Mouse (Mus musculus) thymus, postnatal 10 days (tissue): ENCODE measurements around the gene Tubgcp4.
A peak's percentile ranks its signal among the peaks of the same experiment; 100 is the strongest.
"Not testable (repeated sequence)": the region's sequence is repeated elsewhere in the genome, so short reads cannot be mapped to it uniquely, and the experiment has no call there.

Experiments
- DNase-seq, 2 experiments: peaks; one replicate each; pipeline ENCODE4 v3.0.0; 2021; ENCODE audit warnings: low spot score in 2 of 2

Tubgcp4 gene

DNA sequence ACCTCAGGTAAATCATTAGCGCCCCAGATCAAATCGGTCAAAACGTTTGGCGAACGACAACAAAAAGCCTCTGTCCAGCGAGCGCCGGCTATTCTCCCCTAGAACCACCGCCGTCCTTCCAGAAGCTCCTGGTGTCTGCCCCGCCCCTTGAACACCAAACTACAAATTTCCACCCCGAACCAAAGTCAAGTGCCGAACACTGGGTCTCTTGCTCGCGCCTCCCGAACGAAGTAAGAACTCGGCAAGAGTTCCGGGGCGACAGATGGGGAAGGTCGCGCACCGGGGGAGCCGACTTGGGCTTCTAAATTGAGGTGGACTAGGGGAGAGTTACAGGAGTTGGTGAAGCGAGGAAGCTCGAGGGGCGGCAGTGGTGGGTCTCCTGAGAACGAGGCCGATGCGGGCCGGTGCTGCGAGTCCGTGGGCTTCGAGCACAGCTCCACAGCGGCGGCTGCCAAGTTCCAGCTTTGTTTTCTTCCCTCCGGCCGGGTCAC, at the start of gene Tubgcp4:
Gene Tubgcp4 (plus strand): TSS at position 174 of the 491 bp plus-strand sequence.
- peak in 1 of 2 experiments; percentile 45 for DNase-seq

DNA sequence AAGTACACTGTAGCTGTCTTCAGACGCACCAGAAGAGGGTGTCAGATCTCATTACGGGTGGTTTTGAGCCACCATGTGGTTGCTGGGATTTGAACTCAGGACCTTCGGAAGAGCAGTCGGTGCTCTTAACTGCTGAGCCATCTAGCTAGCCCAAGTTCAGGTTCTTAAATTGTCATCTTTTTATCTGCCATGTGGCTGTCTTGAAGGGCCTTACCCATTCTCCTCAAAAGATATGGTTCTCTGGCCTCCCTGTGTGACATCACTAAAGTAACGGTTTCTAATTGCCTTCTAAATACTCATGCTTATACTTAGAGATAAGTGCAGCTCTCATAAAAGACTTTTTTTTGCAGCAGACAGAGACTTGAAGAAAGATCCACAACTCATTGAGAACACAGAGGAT, 44.2 kb upstream of the Tubgcp4 start:
- not testable (repeated sequence) for DNase-seq

DNA sequence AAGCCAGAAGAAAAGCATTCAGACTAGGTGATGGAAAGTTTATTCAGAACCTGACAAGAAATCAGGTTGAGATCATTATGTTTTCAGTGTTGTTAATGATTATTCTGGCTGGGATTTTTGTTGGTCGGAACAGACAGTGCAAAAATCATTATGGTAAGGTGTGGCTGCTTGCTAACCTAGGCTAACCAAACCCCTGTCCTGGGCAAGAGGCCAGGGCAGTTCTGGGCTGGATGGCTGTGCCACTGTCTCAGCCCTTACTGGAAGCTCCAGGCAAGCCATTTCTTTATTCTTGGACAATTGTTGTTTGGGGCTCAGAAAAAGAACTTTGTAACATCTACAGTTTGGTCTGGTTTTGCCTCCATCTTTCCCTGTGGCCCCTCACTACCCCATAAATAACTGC, 42.9 kb upstream of the Tubgcp4 start:
- DNase-seq: no peak

DNA sequence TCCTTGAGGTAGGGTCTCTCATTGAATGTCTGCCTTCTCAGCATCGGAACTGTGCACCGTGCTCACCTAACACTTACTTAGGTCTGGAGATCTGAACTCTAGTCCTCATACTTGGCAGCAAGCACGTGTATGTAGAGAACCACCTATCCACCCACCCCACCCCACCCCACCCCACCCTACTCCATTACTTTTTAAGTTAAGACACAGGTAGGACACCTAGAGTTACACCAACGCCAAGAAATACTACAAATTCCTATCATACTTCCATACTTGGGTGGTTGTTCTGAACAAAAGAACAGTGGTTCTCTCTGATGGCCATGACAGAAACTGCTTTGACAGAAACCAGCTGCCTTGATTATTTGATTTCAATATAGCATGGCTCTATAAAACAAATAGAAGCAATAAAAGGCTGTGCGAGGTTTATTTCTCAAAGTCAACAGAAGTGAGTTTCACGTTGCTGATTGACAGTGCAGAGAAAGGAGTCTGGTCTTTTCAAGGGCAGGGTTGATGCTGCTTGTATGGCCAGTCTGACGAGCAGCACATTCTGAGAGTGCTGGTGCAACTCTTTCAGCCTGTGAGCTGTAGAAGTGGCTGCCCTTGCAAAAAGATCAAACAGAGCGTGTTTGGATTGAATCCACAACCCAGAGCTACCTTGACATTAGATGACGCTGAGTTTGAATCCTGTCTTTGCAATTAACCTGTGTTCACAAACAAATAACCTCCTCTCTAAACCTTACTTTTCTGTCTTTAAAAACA, 41.4 kb upstream of the Tubgcp4 start:
- DNase-seq: no peak

DNA sequence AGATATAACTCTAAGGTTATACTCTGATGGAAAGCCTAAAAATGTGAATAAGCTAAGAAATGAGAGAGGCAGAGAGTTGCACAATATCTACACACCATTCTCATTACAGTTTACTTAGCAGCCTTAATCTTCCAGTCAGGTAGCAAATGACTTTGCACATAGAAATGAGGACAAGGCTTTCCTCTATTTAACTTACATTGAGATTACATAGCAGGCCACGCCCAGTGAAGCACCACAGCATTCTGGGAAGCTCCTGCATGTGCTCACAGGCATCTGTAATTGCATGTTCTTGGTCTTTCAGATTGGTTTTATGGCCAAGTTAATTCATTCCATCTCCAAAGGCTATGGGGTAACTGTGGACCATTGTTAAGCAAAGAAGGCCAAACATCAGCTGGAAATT, 37.6 kb upstream of the Tubgcp4 start:
- DNase-seq: no peak

DNA sequence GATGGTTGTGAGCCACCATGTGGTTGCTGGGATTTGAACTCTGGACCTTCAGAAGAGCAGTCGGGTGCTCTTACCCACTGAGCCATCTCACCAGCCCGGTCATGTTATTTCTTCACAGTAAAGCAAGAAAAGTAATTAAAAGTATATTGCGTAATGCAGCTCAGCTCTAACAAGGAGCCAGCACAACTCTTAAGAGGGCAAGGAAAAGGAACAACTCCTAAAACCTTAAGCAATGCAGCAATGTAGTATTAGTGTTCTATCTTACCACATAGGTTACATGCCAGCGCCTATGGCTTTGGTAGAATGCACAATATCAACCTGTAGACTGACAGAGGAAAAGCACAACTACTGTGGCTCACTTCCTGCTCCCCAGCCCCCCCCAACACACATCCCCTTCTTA, 33.1 kb upstream of the Tubgcp4 start:
- no peak for DNase-seq

DNA sequence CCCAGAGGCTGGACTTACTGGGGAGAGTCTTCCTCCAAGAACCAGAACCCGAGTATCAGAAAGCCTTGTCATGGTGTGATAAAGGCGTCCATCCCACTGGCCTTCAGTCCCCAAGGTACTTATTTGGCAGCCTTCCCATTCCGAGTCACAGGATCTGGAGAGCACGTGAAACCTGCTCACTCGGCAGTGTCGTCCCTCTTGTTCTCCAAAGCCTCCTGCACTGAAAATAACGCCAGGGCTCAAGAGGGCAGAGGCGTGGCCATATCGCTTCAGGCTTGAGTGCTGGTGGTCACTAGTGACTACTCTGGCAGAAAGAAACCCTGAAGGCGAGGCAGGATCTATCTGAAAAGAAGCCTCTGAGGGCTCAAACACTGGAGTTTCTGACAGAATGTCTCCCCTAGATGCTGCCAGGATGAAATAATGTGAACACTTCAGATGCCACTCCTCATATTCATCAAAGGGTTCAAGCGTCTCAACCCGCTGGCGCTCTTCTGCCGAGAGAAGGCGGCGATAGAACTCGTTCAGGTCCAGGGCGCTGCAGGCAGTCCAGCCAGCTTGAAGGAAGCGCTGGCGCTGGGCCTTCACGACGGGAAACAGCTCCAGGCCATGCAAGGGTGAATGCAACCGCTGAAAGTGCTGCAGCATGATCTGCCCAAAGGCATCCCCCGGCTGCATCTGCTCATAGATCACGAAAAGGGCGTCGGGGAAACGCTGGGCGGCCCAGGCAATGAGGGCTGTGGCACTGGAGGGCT, 31.0 kb upstream of the Tubgcp4 start:
- DNase-seq: peak in 1 of 2 experiments; percentile 5

DNA sequence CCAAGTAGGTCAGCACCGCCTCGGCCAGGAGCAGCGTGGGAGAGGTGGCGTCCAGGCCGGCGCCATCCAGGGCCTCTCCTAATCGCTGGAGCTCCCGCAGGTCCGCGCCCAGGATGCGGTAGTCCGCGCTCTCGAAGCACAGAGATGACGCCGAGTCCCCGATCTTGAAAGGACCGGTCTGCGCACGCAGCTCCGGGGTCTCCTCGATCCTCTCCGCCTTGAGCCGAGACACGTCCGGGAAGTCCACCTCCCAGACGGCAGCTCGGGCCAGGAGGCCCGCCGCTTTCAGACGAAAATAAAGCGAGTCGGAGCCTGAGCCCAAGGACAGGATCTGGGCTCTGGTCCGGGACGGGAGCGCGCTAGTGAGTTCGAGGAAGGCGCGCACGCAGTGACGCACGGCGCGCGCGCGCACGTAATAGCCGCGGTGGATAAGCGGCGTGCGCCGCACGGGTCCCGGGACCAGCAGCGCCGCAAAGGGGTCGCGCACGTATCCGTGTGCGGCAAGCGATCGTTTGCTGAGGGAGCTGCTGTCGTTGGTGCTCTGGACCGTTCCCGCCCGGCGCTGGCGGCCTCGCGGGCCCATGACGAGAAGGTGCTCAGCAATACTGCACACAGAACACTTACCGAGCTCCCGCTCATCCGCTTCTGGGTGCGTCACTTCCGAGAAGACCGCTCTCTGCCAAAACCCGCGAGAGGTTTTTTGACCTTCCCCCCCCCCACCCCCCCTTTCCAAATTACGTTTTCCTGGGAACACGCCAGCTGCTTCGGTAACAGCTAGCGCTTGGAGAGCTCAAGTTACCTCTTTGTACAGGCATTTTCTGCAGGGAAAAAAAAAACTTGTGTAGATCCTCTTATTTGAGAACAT, 30.2 kb upstream of the Tubgcp4 start, which contains the start of the genes Adal and Lcmt2:
Gene Adal (plus strand): TSS at position 411 of the 865 bp plus-strand sequence.
Gene Lcmt2 (minus strand): TSS at position 636 of the 865 bp plus-strand sequence.
- DNase-seq: peak; percentile 73 to 84

DNA sequence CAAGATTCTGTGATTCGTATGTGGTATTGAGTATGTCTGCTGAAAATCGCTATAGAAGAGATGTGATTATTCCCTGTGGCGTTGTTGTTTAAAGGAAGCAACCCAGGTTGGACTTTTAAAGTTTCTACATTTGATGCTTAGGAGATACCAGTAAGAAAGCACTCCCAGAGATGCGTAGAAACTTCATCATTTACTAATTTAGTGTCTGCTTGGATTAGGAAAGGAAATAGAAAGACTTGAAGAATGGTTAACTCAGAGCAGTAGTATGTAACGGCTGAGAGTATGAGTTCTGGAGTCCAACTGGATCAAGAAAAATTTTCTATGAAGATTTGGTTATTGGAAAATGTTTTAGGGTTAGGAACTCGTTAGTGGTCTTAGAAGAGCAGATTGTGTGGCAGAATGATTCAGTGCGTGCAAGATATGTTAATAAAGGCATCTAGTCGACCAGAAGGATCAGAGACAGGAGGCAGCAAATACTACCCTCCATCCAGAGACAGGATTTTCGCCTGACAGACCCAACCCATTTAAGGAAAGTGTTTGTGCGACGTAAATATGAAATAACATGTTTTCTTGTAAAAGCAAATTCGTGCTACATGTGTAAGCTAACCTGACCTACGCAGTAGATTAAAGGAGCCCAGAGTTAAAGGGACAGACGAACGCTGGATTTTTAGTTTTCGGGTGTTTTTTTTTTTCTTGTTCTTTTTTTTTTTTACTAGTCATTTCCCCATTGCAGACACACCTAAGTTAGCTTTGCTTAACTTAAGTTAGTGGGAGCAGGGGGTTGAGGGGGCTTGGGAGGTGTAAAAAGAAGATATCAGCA, 29.0 kb upstream of the Tubgcp4 start:
- DNase-seq: no peak

DNA sequence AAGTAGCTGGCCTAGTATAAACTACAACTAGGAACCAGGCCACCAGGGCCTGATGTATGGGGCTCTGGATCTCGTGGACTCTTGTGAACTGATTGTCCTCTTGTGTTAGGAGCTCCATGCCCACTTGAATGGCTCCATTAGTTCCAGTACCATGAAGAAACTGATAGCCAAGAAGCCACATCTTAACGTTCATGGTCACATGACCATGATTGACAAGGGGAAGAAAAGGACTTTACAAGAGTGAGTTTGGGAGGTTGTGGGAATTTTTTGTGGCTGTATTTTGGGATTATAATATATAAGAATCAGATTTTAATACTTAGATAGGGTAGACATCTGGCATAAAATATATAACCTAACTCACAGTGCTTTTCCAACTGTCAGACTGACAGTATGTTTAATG, 28.0 kb upstream of the Tubgcp4 start:
- no peak for DNase-seq

DNA sequence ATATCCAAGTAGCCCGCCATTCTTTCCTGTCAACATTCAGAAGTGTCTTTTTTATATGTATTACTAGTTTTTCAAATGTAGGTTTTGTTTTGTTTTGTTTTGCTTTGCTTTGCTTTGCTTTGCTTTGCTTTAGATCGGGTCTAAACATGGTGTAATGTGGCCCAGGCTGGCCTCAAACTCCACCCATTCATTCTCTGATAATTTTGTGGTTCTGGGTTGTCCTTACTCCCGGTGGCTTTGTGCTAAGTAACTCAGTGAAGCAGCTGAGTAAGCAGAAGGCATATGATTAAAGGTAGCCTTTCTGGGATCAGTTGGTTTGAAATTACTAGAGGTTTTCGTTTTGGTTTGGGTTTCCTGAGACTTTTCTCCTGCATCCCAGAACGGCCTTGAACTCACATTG, 20.8 kb upstream of the Tubgcp4 start:
- DNase-seq: no peak

DNA sequence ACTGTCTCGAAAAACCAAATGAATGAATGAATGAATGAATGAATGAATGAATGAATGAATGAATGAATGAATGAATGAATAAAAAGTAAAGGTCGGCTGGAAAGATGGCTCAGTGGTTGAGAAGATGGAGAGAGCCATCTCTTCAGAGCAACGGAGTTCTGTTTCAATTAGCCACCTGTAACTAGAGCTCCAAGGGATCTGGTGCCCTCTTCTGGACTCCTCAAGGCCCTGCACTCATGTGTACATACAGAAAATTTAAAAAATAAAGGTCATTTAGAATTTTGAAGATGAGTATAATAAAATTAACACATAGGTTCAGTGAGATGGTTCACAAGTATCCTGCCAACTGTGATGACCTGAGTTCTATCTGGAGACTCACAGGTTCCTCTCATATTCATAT, 17.4 kb upstream of the Tubgcp4 start:
- DNase-seq: no peak

DNA sequence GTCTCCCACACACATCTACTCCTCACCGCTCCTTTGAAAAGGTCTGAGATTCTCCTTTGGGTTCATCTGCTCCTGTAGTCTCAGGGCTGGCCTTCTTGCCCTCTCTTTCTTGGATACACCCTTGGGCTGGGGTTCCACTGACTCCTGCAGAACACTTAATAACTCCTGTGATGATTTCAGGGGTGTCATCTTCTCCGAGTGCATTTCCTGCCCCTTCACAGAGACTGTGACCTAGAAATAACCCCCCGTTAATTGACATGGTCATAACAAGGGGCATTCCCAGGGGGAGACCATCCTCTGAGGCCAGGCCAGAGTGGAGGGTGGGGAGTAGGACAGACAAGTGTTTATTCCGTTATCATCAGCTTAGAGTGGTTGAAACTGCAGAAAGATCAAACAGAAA, 1.3 kb upstream of the Tubgcp4 start:
- no peak for DNase-seq

DNA sequence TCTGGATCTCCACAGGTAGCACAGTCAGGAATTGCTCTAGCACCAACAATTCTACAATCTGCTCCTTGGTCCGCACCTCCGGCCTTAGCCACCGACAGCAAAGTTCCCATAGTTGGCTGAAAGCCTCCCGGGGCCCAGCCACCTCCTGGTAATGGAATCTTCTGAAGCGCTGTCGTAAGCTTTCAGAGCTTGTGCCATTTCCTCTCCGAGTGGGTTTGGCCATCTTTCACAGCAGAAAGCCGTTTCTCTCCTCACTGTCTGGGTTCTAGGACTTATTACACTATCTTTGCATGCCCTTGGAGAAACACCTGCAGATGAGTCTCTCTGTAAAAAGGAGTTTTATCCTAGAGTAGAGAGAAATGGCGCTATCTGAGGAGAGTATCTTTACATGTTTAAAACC, 552 bp upstream of the Tubgcp4 start:
- DNase-seq: peak in 1 of 2 experiments; percentile 17

DNA sequence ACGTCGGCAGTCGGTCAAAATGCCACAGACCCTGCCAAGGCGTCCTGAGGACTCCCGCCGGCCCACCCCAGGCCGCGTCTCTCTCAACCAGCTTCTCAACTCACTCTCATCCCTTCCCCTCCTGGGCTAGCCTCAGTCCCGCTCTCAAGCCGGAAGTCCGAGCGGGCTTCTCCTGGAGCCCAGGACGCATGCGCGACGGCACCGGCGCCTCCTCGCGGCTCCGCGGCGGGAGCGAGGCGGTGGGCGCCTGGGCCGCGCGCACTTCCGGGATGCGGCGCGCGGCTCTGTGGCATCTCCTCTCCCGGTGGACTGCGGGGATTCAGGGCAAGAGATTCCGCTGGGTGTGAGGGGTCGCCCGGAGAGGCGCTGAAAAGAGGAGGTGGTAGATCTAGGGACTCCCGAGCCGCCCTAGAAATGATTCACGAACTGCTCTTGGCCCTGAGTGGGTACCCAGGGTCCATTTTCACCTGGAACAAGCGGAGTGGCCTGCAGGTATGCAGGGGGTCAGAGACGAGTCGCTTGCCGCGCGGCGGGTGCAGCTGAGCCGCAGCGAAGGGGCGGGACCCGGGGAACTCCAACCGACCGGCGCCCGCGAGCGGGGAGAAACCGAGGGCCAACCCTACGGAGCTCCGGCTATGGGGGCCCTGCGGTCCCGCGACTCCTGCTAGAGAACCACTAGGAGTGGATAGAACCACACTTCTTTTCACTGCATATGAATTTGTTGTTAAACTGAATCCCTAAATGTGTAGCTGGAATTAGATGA, 707 bp downstream of the Tubgcp4 start, which contains the start of gene Zscan29:
Gene Zscan29 (minus strand): TSS at position 146 of the 763 bp plus-strand sequence.
- peak; percentile 84 to 92 for DNase-seq

DNA sequence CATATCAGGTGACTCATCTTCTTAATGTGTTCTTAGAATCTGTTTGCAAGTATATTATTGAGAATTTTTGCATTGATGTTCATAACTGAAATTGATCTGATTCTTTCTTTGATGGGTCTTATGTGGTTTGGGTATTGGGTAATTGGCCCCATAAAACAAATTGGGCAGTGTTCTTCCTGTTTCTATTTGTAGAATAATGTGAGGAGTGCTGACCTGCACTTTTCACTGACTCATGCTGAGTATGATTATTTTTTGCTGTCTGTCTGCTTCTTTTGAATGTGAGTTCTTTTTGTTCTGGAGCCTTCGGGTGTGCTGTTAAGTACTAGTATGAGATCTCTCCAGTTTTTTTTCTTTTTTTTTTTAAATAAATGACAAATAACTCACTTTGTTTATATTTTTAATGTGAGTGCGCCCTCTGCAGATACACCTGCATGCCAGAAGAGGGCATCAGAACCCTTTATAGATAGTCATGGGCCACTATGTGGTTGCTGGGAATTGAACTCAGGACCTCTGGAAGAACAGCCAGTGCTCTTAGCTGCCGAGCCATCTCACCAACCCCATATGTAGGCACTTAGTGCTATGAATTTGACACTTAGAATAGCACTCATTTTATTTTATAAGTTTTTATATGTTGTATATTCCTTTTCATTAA, 8.5 kb downstream of the Tubgcp4 start:
- no peak for DNase-seq

DNA sequence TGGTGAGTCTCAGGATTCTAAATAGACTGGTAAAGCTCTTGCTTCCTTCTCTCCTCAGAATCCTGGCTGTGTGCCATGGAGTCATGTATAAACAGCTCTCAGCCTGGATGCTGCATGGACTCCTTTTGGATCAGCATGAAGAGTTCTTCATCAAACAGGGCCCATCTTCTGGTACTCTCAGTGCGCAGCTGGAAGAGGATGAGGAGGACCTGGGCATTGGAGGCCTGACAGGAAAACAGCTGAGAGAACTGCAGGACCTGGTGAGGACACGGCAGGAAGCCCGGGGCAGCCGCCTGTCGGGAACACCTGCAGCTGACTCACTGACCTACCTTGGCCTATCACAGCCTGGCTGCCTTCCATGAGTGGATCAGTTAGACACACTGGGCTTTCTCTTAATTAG, 13.0 kb downstream of the Tubgcp4 start:
- no peak for DNase-seq

DNA sequence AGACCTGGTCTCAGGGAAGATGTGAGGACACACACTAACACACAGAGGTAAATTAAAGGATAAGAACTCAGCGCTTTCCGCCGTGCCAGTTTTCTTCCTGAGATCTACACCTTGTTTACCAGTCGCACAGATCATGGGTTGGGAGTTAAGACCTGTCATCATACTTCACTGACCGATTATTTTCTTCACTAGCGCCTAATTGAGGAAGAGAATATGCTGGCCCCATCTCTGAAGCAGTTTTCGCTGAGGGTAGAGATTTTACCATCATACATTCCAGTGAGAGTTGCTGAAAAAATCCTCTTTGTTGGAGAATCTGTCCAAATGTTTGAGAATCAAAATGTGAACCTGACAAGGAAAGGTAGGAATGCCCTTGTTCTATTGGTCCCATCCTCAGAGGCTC, 13.7 kb downstream of the Tubgcp4 start:
- no peak for DNase-seq

DNA sequence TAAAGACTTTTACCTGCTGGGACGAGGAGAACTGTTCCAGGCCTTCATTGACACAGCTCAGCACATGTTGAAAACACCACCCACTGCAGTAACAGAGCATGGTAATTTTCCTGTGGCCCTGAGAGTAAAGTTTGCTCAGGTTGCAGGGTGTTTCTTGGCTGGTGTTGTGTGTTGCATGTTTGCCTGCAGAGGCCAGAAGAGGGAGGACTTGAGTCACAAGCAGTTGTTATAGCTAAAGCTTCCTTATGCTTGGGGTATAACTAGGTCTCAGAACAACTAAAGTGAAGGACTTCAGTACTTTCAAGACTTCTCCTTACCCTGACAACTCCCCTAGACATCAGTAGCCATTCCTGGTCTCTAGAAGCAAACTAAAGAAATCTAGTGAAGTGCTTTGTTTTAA, 18.1 kb downstream of the Tubgcp4 start:
- no peak for DNase-seq

DNA sequence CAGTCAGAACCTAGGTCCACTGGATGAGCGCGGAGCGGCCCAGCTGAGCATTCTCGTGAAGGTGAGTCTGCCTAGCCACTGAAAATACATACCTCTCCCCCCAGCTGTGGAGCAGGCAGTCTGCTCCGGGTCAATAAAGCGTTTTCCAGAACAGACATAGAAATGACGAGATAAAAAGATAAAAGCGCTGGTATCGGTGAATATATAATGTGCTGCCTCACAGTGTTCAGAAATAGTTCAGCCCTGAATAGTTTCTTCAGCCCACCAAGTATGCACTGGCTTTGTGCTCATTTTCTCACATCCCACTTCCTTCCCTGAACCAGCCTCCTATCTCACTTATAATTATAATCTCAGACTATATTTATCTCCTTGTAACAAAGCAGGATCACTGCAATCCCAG, 25.0 kb downstream of the Tubgcp4 start:
- no peak for DNase-seq
